Mouse (Mus musculus) CH12.LX (cell line): ENCODE results near the gene Col4a4.

ENCODE experiments used
- EP300 ChIP-seq: IDR thresholded peaks from 2 replicates; pipeline ENCODE4 v1.6.1; 2011; ENCODE audit warnings: low read length, improper control_type of control experiment
- MAFK ChIP-seq: IDR thresholded peaks from 2 replicates; pipeline ENCODE4 v1.6.1; 2011; ENCODE audit warnings: low read length, improper control_type of control experiment; ENCODE audit not compliant: insufficient replicate concordance
- RAD21 ChIP-seq: IDR thresholded peaks from 2 replicates; pipeline ENCODE4 v1.6.1; 2011; ENCODE audit warnings: low read depth, mild to moderate bottlenecking, low read length, improper control_type of control experiment, moderate library complexity

GRCm38 (mm10) chr1:82554889-82555288 is 31.8 kb downstream of the Col4a4 start:
- TF ChIP-seq EP300 (no peak), MAFK (no peak), RAD21 (no peak)
